Mouse (Mus musculus) heart, embryonic 14.5 days (tissue): ENCODE results near the gene Acadvl. TPM values are rescaled to one million over a fixed set of nuclear protein-coding genes. Genes with fewer than 3 reads are reported as not detected.

Source experiments
- ATAC-seq: fragments of 200-750 bp; cut with Nextera tagmentation; 2 replicates; pipeline ENCODE4 v1.8.0; 2017; ENCODE audit warnings: low read depth, moderate TSS enrichment; ENCODE audit not compliant: insufficient number of reproducible peaks, insufficient read depth, low FRiP score
- H3K27ac ChIP-seq, 2 experiments: fragments of 200-500 bp in 1 of 2; fragments of 300-500 bp in 1 of 2; sonication (generic) in 1 of 2; replicated peaks in 1 of 2; 2 replicates each; pipeline ENCODE4 v1.5.1; 2012 to 2014; ENCODE audit warnings: low read depth in 2 of 2, low read length in 2 of 2, control low read depth in 1 of 2, mild to moderate bottlenecking in 1 of 2, mixed read lengths in 1 of 2; ENCODE audit not compliant: control insufficient read depth in 1 of 2, insufficient read depth in 1 of 2
- H3K27me3 ChIP-seq: fragments of 300-500 bp; sonication (generic); 2 replicates; pipeline ENCODE4 v1.6.1; 2014; ENCODE audit warnings: mild to moderate bottlenecking, low read length, control low read depth; ENCODE audit not compliant: control insufficient read depth, insufficient read depth
- H3K36me3 ChIP-seq: fragments of 300-500 bp; sonication (generic); 2 replicates; pipeline ENCODE4 v1.6.1; 2014; ENCODE audit warnings: mild to moderate bottlenecking, control low read depth, low read length, mixed read lengths; ENCODE audit not compliant: control insufficient read depth, insufficient read depth
- H3K4me1 ChIP-seq, 2 experiments: fragments of 200-500 bp in 1 of 2; fragments of 300-500 bp in 1 of 2; sonication (generic) in 1 of 2; 2 replicates each; pipeline ENCODE4 v1.6.1; 2012 to 2014; ENCODE audit warnings: low read length in 2 of 2, control low read depth in 1 of 2, mixed read lengths in 1 of 2; ENCODE audit not compliant: control insufficient read depth in 2 of 2, insufficient read depth in 2 of 2
- H3K4me2 ChIP-seq: fragments of 300-500 bp; sonication (generic); 2 replicates; pipeline ENCODE4 v1.6.1; 2014; ENCODE audit warnings: mild to moderate bottlenecking, low read length
- H3K4me3 ChIP-seq, 2 experiments: fragments of 200-500 bp in 1 of 2; fragments of 300-500 bp in 1 of 2; sonication (generic) in 1 of 2; 2 replicates each; pipeline ENCODE4 v1.5.1; 2012 to 2014; ENCODE audit warnings: low read length in 2 of 2, mild to moderate bottlenecking in 2 of 2, control low read depth in 1 of 2, low read depth in 1 of 2, moderate library complexity in 1 of 2; ENCODE audit not compliant: control insufficient read depth in 1 of 2, insufficient read depth in 1 of 2
- H3K9ac ChIP-seq: fragments of 300-500 bp; sonication (generic); 2 replicates; pipeline ENCODE4 v1.6.1; 2014; ENCODE audit warnings: mild to moderate bottlenecking, low read length
- H3K9me3 ChIP-seq: fragments of 300-500 bp; sonication (generic); 2 replicates; pipeline ENCODE4 v1.6.1; 2016; ENCODE audit warnings: low read length, control low read depth; ENCODE audit not compliant: control insufficient read depth
- WGBS: fragments of 180-500 bp; shearing (Covaris S2); extraction: QIAGEN DNeasy Blood & Tissue Kit; methylation state at CpG from one replicate; pipeline ENCODE4 v1.1.7; 2014; 5-methylcytosine and 5-hydroxymethylcytosine counted together
- polyA plus RNA-seq: library from polyadenylated mRNA; unstranded; fragments of >200 nt; fragmentation: Nextera tagmentation; extraction: Ambion mirVana; gene quantifications from 2 replicates; pipeline ENCODE4 v1.2.1, GENCODE M21; 2014

The Acadvl gene
- polyA plus RNA-seq, 1 experiment from 2014 or later, result 185 TPM

DNA sequence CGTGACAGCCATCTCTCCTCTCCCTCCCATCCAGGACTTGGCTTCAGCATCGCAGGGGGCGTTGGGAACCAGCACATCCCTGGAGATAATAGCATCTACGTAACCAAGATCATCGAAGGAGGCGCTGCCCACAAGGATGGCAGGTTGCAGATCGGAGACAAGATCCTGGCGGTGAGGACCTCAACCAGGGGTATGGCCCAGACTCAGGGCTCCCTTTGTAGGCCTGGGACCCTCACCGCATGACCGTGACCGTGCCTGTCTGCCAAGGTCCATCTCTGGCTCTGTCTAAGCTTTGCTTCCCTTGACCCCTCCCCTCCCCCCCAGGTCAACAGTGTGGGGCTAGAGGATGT lies 16.1 kb upstream of the Acadvl start:
- WGBS, result 96% methylated on average over 11 of the region's 11 CpGs
- no peak for ATAC-seq
- H3K36me3 ChIP-seq, result peaks cover 31% of the 10 kb centered on the region
- H3K4me1 ChIP-seq, result peaks cover 26 to 32% of the 10 kb centered on the region in 2 experiments
- H3K4me2 ChIP-seq, result no peak overlapping the region
- no peaks in the 10 kb centered on the region for H3K27me3 ChIP-seq
- no peak overlapping the region for H3K9ac ChIP-seq
- H3K9me3 ChIP-seq, result no peaks in the 10 kb centered on the region
- H3K27ac ChIP-seq, result no peak overlapping the region
- no peak overlapping the region for H3K4me3 ChIP-seq

DNA sequence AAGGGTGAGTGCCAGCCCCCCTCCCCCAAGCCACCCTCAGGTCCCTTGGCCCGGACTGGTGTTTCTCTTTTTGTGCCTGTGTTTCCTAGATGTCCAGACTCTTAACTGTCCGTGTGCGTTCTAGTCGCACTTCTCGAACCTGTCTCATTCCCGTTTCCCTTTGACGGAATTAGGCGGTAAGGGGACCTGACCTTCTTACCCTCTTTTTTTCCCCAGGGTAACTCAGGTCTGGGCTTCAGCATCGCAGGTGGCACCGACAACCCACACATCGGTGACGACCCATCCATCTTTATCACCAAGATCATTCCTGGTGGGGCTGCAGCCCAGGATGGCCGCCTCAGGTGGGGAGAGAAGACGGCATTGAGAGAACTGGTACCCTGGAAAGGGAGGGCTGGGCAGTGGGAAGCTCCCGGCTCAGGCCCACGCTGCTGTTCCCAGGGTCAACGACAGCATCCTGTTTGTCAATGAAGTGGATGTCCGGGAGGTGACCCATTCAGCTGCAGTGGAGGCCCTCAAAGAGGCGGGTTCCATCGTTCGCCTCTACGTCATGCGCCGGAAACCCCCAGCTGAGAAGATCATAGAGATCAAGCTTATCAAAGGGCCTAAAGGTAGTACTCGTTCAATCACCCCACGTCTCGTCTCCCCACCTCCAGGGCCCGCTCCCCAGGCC lies 15.6 kb upstream of the Acadvl start:
- Histone ChIP-seq H3K4me2 (no peak overlapping the region), H3K4me3 (no peak overlapping the region), H3K36me3 (peaks cover 31% of the 10 kb centered on the region), H3K27ac (no peak overlapping the region), H3K9ac (no peak overlapping the region), H3K4me1 (peaks cover 31 to 36% of the 10 kb centered on the region in 2 experiments), H3K9me3 (no peaks in the 10 kb centered on the region), H3K27me3 (no peaks in the 10 kb centered on the region)
- no peak for ATAC-seq
- whole genome bisulfite sequencing, result 90% methylated on average over 28 of the region's 28 CpGs

DNA sequence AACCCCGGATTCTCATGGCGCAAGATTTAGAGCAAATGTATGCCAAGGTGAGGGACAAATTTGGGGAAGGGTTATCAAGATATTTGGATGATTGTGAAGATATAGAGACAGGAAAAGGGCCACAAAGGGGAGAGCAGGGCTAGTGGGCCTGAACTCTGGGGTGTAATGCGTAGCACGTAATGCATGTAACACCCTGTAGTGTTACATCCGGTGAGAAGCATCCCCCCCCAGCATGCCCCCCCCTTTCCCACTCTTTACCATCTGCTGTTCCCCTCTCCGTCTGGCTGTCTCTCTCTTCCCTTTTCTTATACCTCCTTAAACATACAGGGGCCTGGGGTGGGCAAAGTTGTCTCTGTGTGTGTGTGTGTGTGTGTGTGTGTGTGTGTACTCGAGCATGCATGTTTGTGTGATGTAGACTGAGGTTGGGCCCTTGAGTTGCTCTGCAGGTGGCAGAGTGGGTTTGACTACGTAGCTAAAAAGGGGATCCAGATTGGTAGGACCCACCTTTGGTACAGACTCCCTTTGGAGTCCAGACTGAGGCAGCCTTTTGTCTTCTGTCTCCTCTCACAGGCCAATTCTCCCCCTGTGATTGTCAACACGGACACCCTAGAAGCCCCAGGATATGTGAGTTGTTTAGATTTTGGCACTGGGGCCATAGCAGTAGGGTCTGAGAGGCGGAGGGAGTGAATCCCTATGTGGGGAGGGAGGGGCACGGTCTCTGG lies 14.8 kb upstream of the Acadvl start:
- ATAC-seq, result no peak
- Histone ChIP-seq H3K27ac (no peak overlapping the region), H3K9me3 (no peaks in the 10 kb centered on the region), H3K4me2 (peak overlapping the region; percentile 57), H3K36me3 (peaks cover 31% of the 10 kb centered on the region), H3K9ac (no peak overlapping the region), H3K4me3 (no peak overlapping the region; a peak in 1 of 4 replicates), H3K27me3 (no peaks in the 10 kb centered on the region), H3K4me1 (peaks cover 31 to 38% of the 10 kb centered on the region in 2 experiments)
- 57% methylated on average over 11 of the region's 11 CpGs for WGBS

DNA sequence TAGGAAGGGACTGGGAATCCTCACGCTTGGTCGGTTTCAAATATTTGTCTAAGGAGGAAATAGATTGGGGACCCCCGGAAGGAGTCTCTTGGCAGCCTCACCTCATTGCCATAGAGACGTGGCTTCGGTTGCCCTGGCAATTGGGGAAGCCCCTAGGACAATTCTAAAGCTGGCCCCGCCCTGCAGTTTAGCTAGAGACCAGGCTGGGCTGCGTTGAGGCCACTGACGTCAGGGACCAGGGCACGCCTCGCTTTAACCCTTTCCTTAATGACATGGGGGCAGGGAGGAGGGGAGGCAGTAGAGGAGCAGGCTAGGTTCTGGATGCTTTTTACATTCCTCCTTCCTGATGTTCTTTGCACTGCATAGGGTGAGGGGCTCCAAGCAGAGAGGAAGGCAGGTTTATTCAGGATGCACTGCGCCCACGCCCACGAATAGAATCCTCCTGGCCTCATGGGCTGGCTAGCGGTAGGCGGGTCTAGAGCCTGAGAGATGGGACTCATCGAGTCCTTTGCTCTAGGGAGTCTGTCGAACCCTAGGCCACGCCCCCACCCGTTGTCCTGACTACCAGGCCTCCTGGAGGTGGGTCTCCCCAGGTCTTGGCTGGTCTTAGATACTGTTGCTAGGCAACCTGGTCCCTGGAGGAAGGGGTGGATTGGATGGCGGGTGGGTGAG lies 14.1 kb upstream of the Acadvl start:
- H3K27me3 ChIP-seq, result no peaks in the 10 kb centered on the region
- peak overlapping the region; percentile 54 to 63; a peak in 3 of 4 replicates for H3K27ac ChIP-seq
- H3K4me3 ChIP-seq, result peak overlapping the region; percentile 11 to 29; a peak in 3 of 4 replicates
- H3K9ac ChIP-seq, result no peak overlapping the region
- peaks cover 31 to 39% of the 10 kb centered on the region in 2 experiments for H3K4me1 ChIP-seq
- peaks cover 31% of the 10 kb centered on the region for H3K36me3 ChIP-seq
- ATAC-seq, result peak; percentile 70
- no peaks in the 10 kb centered on the region for H3K9me3 ChIP-seq
- 3% methylated on average over 20 of the region's 20 CpGs for WGBS
- peak overlapping the region; percentile 57 for H3K4me2 ChIP-seq

DNA sequence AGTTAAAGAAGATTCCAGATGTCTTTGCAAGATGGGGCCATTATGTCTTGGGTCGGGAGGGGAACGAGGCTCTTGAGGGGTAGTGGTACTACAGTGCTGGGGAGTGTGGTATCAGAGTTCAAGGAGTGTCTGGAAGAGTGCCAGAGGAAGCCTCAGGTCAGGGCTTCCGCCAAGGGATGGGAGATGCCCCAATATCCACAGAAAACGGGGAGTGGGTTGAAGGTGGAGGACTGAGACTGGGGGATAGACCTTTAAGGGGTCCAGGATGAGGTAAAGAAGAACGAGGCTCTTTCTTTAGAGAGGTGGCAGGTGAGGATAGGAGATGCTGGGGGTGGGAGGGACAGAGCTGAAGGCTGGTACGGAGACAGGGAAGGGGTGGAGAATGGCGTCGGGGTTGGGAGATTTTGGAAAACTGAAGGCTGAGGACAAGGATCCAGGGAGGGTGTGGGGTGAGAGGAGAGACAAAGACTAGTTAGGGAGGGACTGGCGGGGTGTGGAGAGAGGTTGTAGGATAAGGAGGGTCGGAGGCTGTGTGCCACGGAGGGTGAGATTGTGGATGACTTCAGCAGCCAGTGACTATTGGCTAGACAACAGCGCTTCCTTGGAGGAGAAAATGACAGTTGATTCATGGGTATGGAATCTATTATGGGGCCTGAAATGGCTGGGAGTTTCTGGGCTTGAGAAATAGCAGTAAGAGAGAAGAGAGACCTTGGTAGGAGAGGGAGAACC lies 13.4 kb upstream of the Acadvl start:
- H3K9ac ChIP-seq, result 0 out of 2 replicates have a peak overlapping the region, but pooled peaks have one; percentile 10
- 29% methylated on average over 12 of the region's 12 CpGs for WGBS

DNA sequence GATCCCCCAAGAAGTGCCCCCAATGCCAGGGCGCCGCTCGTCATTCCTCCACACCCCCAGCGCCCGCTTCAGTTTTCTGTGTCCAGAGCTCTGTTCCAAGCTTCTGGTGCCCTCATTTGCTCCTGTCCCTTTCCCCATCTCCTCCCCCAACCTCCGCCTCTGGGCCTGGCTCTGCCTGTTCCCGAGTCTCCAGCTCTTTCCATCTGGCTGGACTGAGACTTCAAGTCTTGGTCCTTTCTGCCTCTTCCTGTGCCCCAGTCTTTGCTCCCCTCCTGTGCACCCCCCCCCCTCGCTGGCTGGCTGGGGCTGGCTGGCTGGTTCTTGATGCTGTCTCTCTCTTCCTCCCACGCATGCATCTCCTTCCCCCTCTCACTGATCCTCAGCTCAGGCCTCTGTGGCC lies 12.2 kb upstream of the Acadvl start:
- no peaks in the 10 kb centered on the region for H3K9me3 ChIP-seq

More for the DNA sequence above, 13.4 kb upstream of the Acadvl start:
- Histone ChIP-seq H3K4me2 (peak overlapping the region; percentile 57), H3K27me3 (no peaks in the 10 kb centered on the region), H3K36me3 (peaks cover 31% of the 10 kb centered on the region), H3K27ac (peak overlapping the region; percentile 39 to 54), H3K9me3 (no peaks in the 10 kb centered on the region), H3K4me1 (peaks cover 31 to 43% of the 10 kb centered on the region in 2 experiments), H3K4me3 (peak overlapping the region; percentile 11 to 29; a peak in 2 of 4 replicates)
- no peak for ATAC-seq

DNA sequence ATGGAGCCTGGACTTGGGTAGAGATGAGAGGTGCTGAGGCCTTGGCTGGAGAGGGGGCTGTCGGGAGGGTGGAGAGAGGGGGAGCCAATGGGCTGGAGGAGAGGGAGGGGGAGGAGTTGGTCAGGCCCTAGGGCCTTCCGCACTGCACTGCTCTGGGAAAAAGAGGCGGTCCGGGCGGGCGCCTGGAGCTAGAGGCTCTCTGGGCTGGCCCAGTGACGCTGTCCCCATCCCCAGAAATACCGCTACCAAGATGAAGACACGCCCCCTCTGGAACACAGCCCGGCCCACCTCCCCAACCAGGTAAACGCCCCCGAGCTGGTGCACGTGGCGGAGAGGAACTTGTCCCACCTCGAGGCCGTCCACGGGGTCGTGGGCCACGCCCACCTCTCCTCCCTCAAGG lies 11.5 kb upstream of the Acadvl start:
- no peaks in the 10 kb centered on the region for H3K27me3 ChIP-seq
- peaks cover 31 to 49% of the 10 kb centered on the region in 2 experiments for H3K4me1 ChIP-seq
- no peaks in the 10 kb centered on the region for H3K9me3 ChIP-seq
- ATAC-seq, result peak; percentile 66
- H3K36me3 ChIP-seq, result peaks cover 14% of the 10 kb centered on the region
- peak overlapping the region; percentile 4 to 28 for H3K4me3 ChIP-seq
- peak overlapping the region; percentile 63 for H3K4me2 ChIP-seq
- WGBS, result 3% methylated on average over 19 of the region's 19 CpGs
- H3K9ac ChIP-seq, result no peak overlapping the region
- H3K27ac ChIP-seq, result peak overlapping the region in 1 of 2 experiments; percentile 57; a peak in 2 of 4 replicates

More for the DNA sequence above, 12.2 kb upstream of the Acadvl start:
- Histone ChIP-seq H3K36me3 (peaks cover 21% of the 10 kb centered on the region), H3K4me2 (peak overlapping the region; percentile 63), H3K4me3 (no peak overlapping the region), H3K27me3 (no peaks in the 10 kb centered on the region), H3K9ac (peak overlapping the region; percentile 42; the same call in 1 of the 2 replicates), H3K4me1 (peaks cover 31 to 48% of the 10 kb centered on the region in 2 experiments), H3K27ac (no peak overlapping the region)
- ATAC-seq, result no peak
- 52% methylated on average over 9 of the region's 9 CpGs for WGBS
